In the genomic region with DNA sequence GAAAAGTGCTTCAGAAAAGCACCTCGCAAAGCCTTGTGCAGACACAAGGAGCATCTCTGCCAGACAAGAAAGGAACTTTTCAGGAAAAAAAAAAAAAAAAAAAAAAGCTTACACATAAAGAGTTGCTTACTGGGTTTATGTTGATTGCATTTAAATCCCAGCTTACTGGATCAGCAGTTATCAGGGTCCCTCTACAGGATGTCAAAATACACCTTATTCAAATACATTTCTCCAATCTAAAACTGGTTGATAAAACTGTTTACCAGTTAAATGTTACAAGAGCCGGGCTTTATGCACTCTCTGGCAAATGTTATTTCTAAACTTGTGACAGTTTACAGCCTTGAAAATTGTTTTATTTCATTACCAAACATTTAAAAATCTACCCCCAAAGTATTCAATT, we compare ENCODE assay signal across 8 mouse cellular contexts.
DNase-seq lines count a peak whose midpoint lies in the region; ATAC-seq and TF ChIP-seq lines count a peak whose summit lies in the region.

No protein-coding gene starts in this region.

- H3K4me2 ChIP-seq in lung, embryonic 14.5 days: peak overlapping the region; percentile 69
- peak overlapping the region; percentile 93 for H3K4me2 ChIP-seq in intestine, postnatal 0 days (replicated peaks; ENCODE audit: low read depth)
- peak overlapping the region; percentile 94; the same call in 1 of the 2 replicates for H3K4me2 ChIP-seq in neural tube, embryonic 14.5 days (ENCODE audit: low read depth, low read length)

- H3K4me1 ChIP-seq in lung, embryonic 14.5 days (ENCODE audit: insufficient read depth): no peaks in the 10 kb centered on the region; the same call in 1 of the 2 replicates
- no peaks in the 10 kb centered on the region for H3K4me1 ChIP-seq in intestine, postnatal 0 days (replicated peaks; ENCODE audit: control insufficient read depth, insufficient read depth, low read length)
- peaks cover 7% of the 10 kb centered on the region; the same call in 1 of the 2 replicates for H3K4me1 ChIP-seq in neural tube, embryonic 14.5 days (ENCODE audit: control insufficient read depth, insufficient read depth, low read length)

- TF ChIP-seq CTCF in gastrocnemius, adult 2 months (IDR thresholded peaks at IDR 0.05): no peak
- TF ChIP-seq CTCF in lung, embryonic 14.5 days (IDR thresholded peaks at IDR 0.05; ENCODE audit: low read depth): no peak
- no peak for TF ChIP-seq CTCF in intestine, postnatal 0 days (IDR thresholded peaks at IDR 0.05; ENCODE audit: low read depth)

- H3K9ac ChIP-seq in lung, embryonic 14.5 days: no peak overlapping the region
- H3K9ac ChIP-seq in intestine, postnatal 0 days (ENCODE audit: low read depth, low read length): no peak overlapping the region
- no peak overlapping the region for H3K9ac ChIP-seq in neural tube, embryonic 14.5 days (replicated peaks; ENCODE audit: low read depth, low read length)

- peak overlapping the region; percentile 87 for H3K27ac ChIP-seq in gastrocnemius, adult 2 months
- H3K27ac ChIP-seq in lung, embryonic 14.5 days (ENCODE audit: low read depth): no peak overlapping the region
- no peak overlapping the region for H3K27ac ChIP-seq in intestine, postnatal 0 days (ENCODE audit: low read depth, low read length)
- H3K27ac ChIP-seq in neural tube, embryonic 14.5 days (ENCODE audit: low read depth, low read length): no peak overlapping the region

- intact Hi-C loops in gastrocnemius, adult 2 months (cut with DNase I): loop anchor here (2.0 to 10.0 kb wide), 2 partner anchors 130 to 460 kb away; partner anchors contain the start of gene Bnc2
- intact Hi-C loops in left cerebral cortex, postnatal 10 days (cut with DNase I): no loop called here

- H3K36me3 ChIP-seq in lung, embryonic 14.5 days (ENCODE audit: insufficient read depth): no peaks in the 10 kb centered on the region
- H3K36me3 ChIP-seq in intestine, postnatal 0 days (ENCODE audit: control insufficient read depth, insufficient read depth): no peaks in the 10 kb centered on the region
- H3K36me3 ChIP-seq in neural tube, embryonic 14.5 days (ENCODE audit: control insufficient read depth, insufficient read depth, low read length): no peaks in the 10 kb centered on the region

- peak overlapping the region; percentile 81 for H3K4me3 ChIP-seq in gastrocnemius, adult 2 months
- H3K4me3 ChIP-seq in lung, embryonic 14.5 days (ENCODE audit: low read depth, low read length): peak overlapping the region; percentile 55
- peak overlapping the region; percentile 65 for H3K4me3 ChIP-seq in intestine, postnatal 0 days (ENCODE audit: low read depth, low read length)
- peak overlapping the region; percentile 63 for H3K4me3 ChIP-seq in neural tube, embryonic 14.5 days (ENCODE audit: low read depth, low read length)

- 16% methylated on average over 2 of the region's 2 CpGs for WGBS in lung, embryonic 14.5 days
- WGBS in intestine, postnatal 0 days: 35% methylated on average over 2 of the region's 2 CpGs
- 34% methylated on average over 2 of the region's 2 CpGs for WGBS in neural tube, embryonic 14.5 days

- peaks cover 17% of the 10 kb centered on the region for H3K27me3 ChIP-seq in lung, embryonic 14.5 days (ENCODE audit: insufficient read depth, low read length)
- H3K27me3 ChIP-seq in intestine, postnatal 0 days (replicated peaks; ENCODE audit: control insufficient read depth, insufficient read depth, low read length): peaks cover 16% of the 10 kb centered on the region
- H3K27me3 ChIP-seq in neural tube, embryonic 14.5 days (ENCODE audit: control insufficient read depth, insufficient read depth, low read length): no peaks in the 10 kb centered on the region

- H3K9me3 ChIP-seq in lung, embryonic 14.5 days (ENCODE audit: low read depth, low read length): no peaks in the 10 kb centered on the region
- no peaks in the 10 kb centered on the region for H3K9me3 ChIP-seq in intestine, postnatal 0 days (ENCODE audit: control insufficient read depth)
- H3K9me3 ChIP-seq in neural tube, embryonic 14.5 days (ENCODE audit: control insufficient read depth, low read length): no peaks in the 10 kb centered on the region

- DNase-seq in gastrocnemius, adult 2 months: no peak
- DNase-seq in gastrocnemius, postnatal 25 days: no peak
- peak; percentile 14 for DNase-seq in lung, embryonic 14.5 days
- DNase-seq in lung, postnatal 25 days (ENCODE audit: low spot score): no peak
- DNase-seq in left cerebral cortex, postnatal 10 days (ENCODE audit: extremely low spot score in 1 of 2, low spot score in 2 of 2): no peak
- no peak for DNase-seq in spleen, postnatal 14 days (ENCODE audit: low spot score in 2 of 2)

- ATAC-seq in lung, embryonic 14.5 days (ENCODE audit: insufficient read depth): no peak
- ATAC-seq in intestine, postnatal 0 days: no peak
- no peak for ATAC-seq in neural tube, embryonic 14.5 days (ENCODE audit: low read depth)
